Comparison of ENCODE assay signal across 10 mouse cellular contexts in genomic region chr2:64915448-64915847, GRCm38 (mm10).
DNase-seq lines count a peak whose midpoint lies in the region; ATAC-seq lines count a peak whose summit lies in the region.
"Had no signal": no experiment of that assay in that cellular context is flagged by ENCODE, and none has a peak within 500 bp of the region (broad histone marks: within the 10 kb centered on the region; RNA-seq: fewer than 3 reads in every experiment).

No protein-coding gene starts in this region.

- H3K4me3 ChIP-seq in kidney, embryonic 15.5 days (replicated peaks), result no peak overlapping the region
- no peak overlapping the region for H3K4me3 ChIP-seq in kidney, embryonic 14.5 days (ENCODE audit: low read length)
- no peak overlapping the region for H3K4me3 ChIP-seq in hindbrain, embryonic 15.5 days
- no peak overlapping the region for H3K4me3 ChIP-seq in midbrain, embryonic 14.5 days (replicated peaks; ENCODE audit: low read depth, low read length)
- H3K4me3 ChIP-seq: heart, embryonic 13.5 days; megakaryocyte, embryonic 14.5 days had no signal

- H3K9ac ChIP-seq in kidney, embryonic 15.5 days, result no peak overlapping the region
- H3K9ac ChIP-seq in kidney, embryonic 14.5 days (ENCODE audit: low read depth, low read length), result no peak overlapping the region
- no peak overlapping the region for H3K9ac ChIP-seq in hindbrain, embryonic 15.5 days
- no peak overlapping the region for H3K9ac ChIP-seq in midbrain, embryonic 14.5 days (replicated peaks; ENCODE audit: low read length)
- H3K9ac ChIP-seq: heart, embryonic 13.5 days had no signal

- H3K27me3 ChIP-seq in kidney, embryonic 15.5 days, result no peaks in the 10 kb centered on the region
- H3K27me3 ChIP-seq in kidney, embryonic 14.5 days (ENCODE audit: control insufficient read depth, insufficient read depth, low read length), result no peaks in the 10 kb centered on the region
- no peaks in the 10 kb centered on the region for H3K27me3 ChIP-seq in hindbrain, embryonic 15.5 days
- no peaks in the 10 kb centered on the region for H3K27me3 ChIP-seq in midbrain, embryonic 14.5 days (ENCODE audit: control insufficient read depth, insufficient read depth, low read length)
- H3K27me3 ChIP-seq: heart, embryonic 13.5 days; megakaryocyte, embryonic 14.5 days had no signal

- ATAC-seq in kidney, embryonic 15.5 days (replicated peaks; ENCODE audit: low FRiP score), result peak; percentile 29; the same call in 1 of the 2 replicates
- ATAC-seq in kidney, embryonic 14.5 days (ENCODE audit: low FRiP score, low TSS enrichment), result no peak
- ATAC-seq in hindbrain, embryonic 15.5 days (ENCODE audit: low FRiP score, low read depth), result peak; percentile 63
- peak; percentile 76; the same call in 1 of the 2 replicates for ATAC-seq in midbrain, embryonic 14.5 days (ENCODE audit: low FRiP score, low TSS enrichment)
- ATAC-seq in megakaryocyte progenitor cell, adult 5-6 weeks (replicated peaks; ENCODE audit: poor library complexity), result no peak
- no peak for ATAC-seq in granulocyte monocyte progenitor cell, adult 5-6 weeks (replicated peaks; ENCODE audit: poor library complexity, severe bottlenecking)

- 62% methylated on average over 6 of the region's 6 CpGs for WGBS in kidney, embryonic 15.5 days
- 63% methylated on average over 6 of the region's 6 CpGs for WGBS in kidney, embryonic 14.5 days
- 38% methylated on average over 6 of the region's 6 CpGs for WGBS in hindbrain, embryonic 15.5 days
- whole genome bisulfite sequencing in midbrain, embryonic 14.5 days, result 48% methylated on average over 6 of the region's 6 CpGs

- DNase-seq in brain, embryonic 18.5 days (ENCODE audit: low read depth, low spot score), result peak; percentile 39
- peak; percentile 82 for DNase-seq in midbrain, embryonic 14.5 days
- DNase-seq in adrenal gland, postnatal 14 days, result no peak

- H3K36me3 ChIP-seq in kidney, embryonic 15.5 days, result no peaks in the 10 kb centered on the region
- H3K36me3 ChIP-seq in kidney, embryonic 14.5 days (ENCODE audit: control insufficient read depth, insufficient read depth, low read length), result no peaks in the 10 kb centered on the region
- no peaks in the 10 kb centered on the region for H3K36me3 ChIP-seq in hindbrain, embryonic 15.5 days
- H3K36me3 ChIP-seq in midbrain, embryonic 14.5 days (ENCODE audit: control insufficient read depth, insufficient read depth, low read length), result no peaks in the 10 kb centered on the region

- 0 out of 2 replicates have a peak, but pooled peaks cover 8% of the 10 kb centered on the region for H3K4me1 ChIP-seq in kidney, embryonic 15.5 days
- H3K4me1 ChIP-seq in kidney, embryonic 14.5 days (ENCODE audit: control insufficient read depth, insufficient read depth, low read length), result no peaks in the 10 kb centered on the region
- no peaks in the 10 kb centered on the region for H3K4me1 ChIP-seq in hindbrain, embryonic 15.5 days (replicated peaks)
- H3K4me1 ChIP-seq in midbrain, embryonic 14.5 days (ENCODE audit: control insufficient read depth, insufficient read depth, low read length), result no peaks in the 10 kb centered on the region
- H3K4me1 ChIP-seq: megakaryocyte, embryonic 14.5 days had no signal

- no peak overlapping the region for H3K4me2 ChIP-seq in kidney, embryonic 15.5 days
- no peak overlapping the region for H3K4me2 ChIP-seq in kidney, embryonic 14.5 days (replicated peaks; ENCODE audit: low read depth, low read length)
- H3K4me2 ChIP-seq in hindbrain, embryonic 15.5 days, result no peak overlapping the region
- H3K4me2 ChIP-seq in midbrain, embryonic 14.5 days (ENCODE audit: low read length), result no peak overlapping the region
- H3K4me2 ChIP-seq: heart, embryonic 13.5 days had no signal

- no peak overlapping the region for H3K27ac ChIP-seq in kidney, embryonic 15.5 days
- no peak overlapping the region for H3K27ac ChIP-seq in kidney, embryonic 14.5 days (ENCODE audit: low read depth, low read length)
- peak overlapping the region; percentile 6; the same call in 1 of the 2 replicates for H3K27ac ChIP-seq in hindbrain, embryonic 15.5 days (replicated peaks)
- H3K27ac ChIP-seq in midbrain, embryonic 14.5 days (replicated peaks; ENCODE audit: low read depth, low read length), result no peak overlapping the region; the same call in 1 of the 2 replicates
- H3K27ac ChIP-seq: heart, embryonic 13.5 days had no signal

- no peaks in the 10 kb centered on the region for H3K9me3 ChIP-seq in kidney, embryonic 15.5 days (replicated peaks)
- no peaks in the 10 kb centered on the region for H3K9me3 ChIP-seq in kidney, embryonic 14.5 days (ENCODE audit: control insufficient read depth, low read length)
- no peaks in the 10 kb centered on the region for H3K9me3 ChIP-seq in hindbrain, embryonic 15.5 days
- H3K9me3 ChIP-seq in midbrain, embryonic 14.5 days (ENCODE audit: control insufficient read depth, low read length), result no peaks in the 10 kb centered on the region
- H3K9me3 ChIP-seq: heart, embryonic 13.5 days had no signal

Comparison
In these comparisons a context has a peak if more than half of its experiments do, and no peak if none do; other contexts are left out.
1. ATAC-seq: peak in kidney, embryonic 15.5 days (single experiment), hindbrain, embryonic 15.5 days (single experiment) and midbrain, embryonic 14.5 days (single experiment); none in kidney, embryonic 14.5 days (single experiment), megakaryocyte progenitor cell, adult 5-6 weeks (single experiment) and granulocyte monocyte progenitor cell, adult 5-6 weeks (single experiment).